Mouse (Mus musculus) layer of hippocampus, adult 11-12 months (tissue): Measurements from ENCODE around the gene Noc3l.

ENCODE experiments used
- DNase-seq: peaks from one replicate; pipeline ENCODE4 v3.0.0; 2022; ENCODE audit warnings: low spot score

The Noc3l gene

GRCm38 (mm10) chr19:38758685-38759472, 60.2 kb downstream of the Noc3l start:
- no peak for DNase-seq

- no peak for DNase-seq
These were observed 61.0 kb downstream of the Noc3l start for GRCm38 (mm10) chr19:38758056-38758455.

- DNase-seq = no peak
These were observed 61.9 kb downstream of the Noc3l start for GRCm38 (mm10) chr19:38757161-38757560.

- DNase-seq = no peak
These were observed 68.8 kb downstream of the Noc3l start for GRCm38 (mm10) chr19:38750192-38750591.

- DNase-seq = no peak
These were observed 72.5 kb downstream of the Noc3l start for GRCm38 (mm10) chr19:38746492-38747014.

- no peak for DNase-seq
These were observed 73.1 kb downstream of the Noc3l start for GRCm38 (mm10) chr19:38745810-38746491.

GRCm38 (mm10) chr19:38744546-38744945, 74.5 kb downstream of the Noc3l start:
- DNase-seq = no peak
